Mouse (Mus musculus) intestine, embryonic 15.5 days (tissue): ENCODE data around the gene Hsh2d. TPM values are rescaled to one million over a fixed set of nuclear protein-coding genes. Genes with fewer than 3 reads are reported as not detected.

Experiments used
- ATAC-seq: fragments of 200-750 bp; cut with Nextera tagmentation; 2 replicates; pipeline ENCODE4 v1.8.0; 2017; ENCODE audit warnings: moderate TSS enrichment, moderate library complexity
- H3K27ac ChIP-seq: fragments of 300-500 bp; sonication (generic); 2 replicates; pipeline ENCODE4 v1.5.1; 2015; ENCODE audit warnings: mild to moderate bottlenecking, inconsistent platforms
- H3K27me3 ChIP-seq: fragments of 300-500 bp; sonication (generic); replicated peaks from 2 replicates; pipeline ENCODE4 v1.6.1; 2015; ENCODE audit warnings: inconsistent platforms
- H3K36me3 ChIP-seq: fragments of 300-500 bp; sonication (generic); 2 replicates; pipeline ENCODE4 v1.6.1; 2015; ENCODE audit warnings: inconsistent platforms
- H3K4me1 ChIP-seq: fragments of 300-500 bp; sonication (generic); replicated peaks from 2 replicates; pipeline ENCODE4 v1.6.1; 2015; ENCODE audit warnings: inconsistent platforms
- H3K4me2 ChIP-seq: fragments of 300-500 bp; sonication (generic); replicated peaks from 2 replicates; pipeline ENCODE4 v1.6.1; 2015; ENCODE audit warnings: mild to moderate bottlenecking, inconsistent platforms
- H3K4me3 ChIP-seq: fragments of 300-500 bp; sonication (generic); replicated peaks from 2 replicates; pipeline ENCODE4 v1.5.1; 2015; ENCODE audit warnings: inconsistent platforms
- H3K9ac ChIP-seq: fragments of 300-500 bp; sonication (generic); 2 replicates; pipeline ENCODE4 v1.6.1; 2015; ENCODE audit warnings: inconsistent platforms
- H3K9me3 ChIP-seq: fragments of 300-500 bp; sonication (generic); 2 replicates; pipeline ENCODE4 v1.6.1; 2016; ENCODE audit warnings: inconsistent platforms
- WGBS: fragments of 180-500 bp; shearing (Covaris S2); methylation state at CpG from one replicate; pipeline ENCODE4 v1.1.7; 2015; 5-methylcytosine and 5-hydroxymethylcytosine counted together
- polyA plus RNA-seq: library from polyadenylated mRNA; unstranded; fragments of >200 nt; fragmentation: Nextera tagmentation; extraction: Ambion mirVana; gene quantifications from 2 replicates; pipeline ENCODE4 v1.2.1, GENCODE M21; 2015

Hsh2d gene
- polyA plus RNA-seq, 1 experiment from 2014 or later: 1.5 TPM

DNA sequence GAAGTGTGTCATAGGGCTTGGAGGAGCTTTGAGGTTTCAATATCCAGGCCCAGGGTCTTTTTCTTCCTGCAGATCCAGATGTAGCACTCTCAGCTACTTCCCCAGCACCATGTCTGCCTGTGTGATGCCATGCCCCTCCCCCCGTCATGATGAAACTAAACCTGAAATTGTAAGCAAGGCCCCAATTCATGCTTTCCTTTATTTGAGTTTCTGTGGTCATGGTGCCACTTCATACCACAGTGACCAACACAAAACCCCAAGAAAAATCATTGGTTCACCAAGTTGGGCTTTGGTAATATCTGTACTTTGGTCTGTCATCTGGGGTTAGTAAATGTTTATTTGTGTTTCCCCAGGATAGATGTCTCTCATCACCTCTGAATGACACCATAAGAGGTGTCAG is 19.1 kb downstream of the Hsh2d start:
- ATAC-seq: no peak
- H3K27me3 ChIP-seq: 0 out of 2 replicates have a peak, but pooled peaks cover 2% of the 10 kb centered on the region
- no peaks in the 10 kb centered on the region for H3K36me3 ChIP-seq
- H3K9ac ChIP-seq: no peak overlapping the region
- no peak overlapping the region for H3K4me3 ChIP-seq
- H3K27ac ChIP-seq: no peak overlapping the region
- no peaks in the 10 kb centered on the region for H3K9me3 ChIP-seq
- no peak overlapping the region for H3K4me2 ChIP-seq
- 72% methylated on average over 1 of the region's 1 CpGs for WGBS
- no peaks in the 10 kb centered on the region for H3K4me1 ChIP-seq

DNA sequence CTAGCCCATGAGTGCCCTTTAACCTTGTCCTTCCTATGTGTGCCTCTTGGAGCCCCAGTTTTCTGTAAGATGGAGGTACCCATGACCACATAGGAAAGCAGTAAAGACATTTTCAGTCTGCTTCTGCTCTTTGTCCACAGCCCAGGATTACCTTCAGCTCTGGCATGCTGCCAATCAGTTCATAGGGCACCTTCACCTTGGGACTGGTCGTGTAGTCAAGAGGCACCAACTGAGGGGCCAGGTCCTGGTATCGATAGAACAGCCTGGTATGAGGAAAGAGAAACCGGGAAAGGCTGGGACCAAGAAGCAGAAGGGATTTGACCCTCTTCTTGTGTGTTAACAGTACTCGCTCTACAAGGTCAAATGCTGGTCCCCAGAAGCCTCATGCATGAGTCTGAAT is 20.8 kb downstream of the Hsh2d start:
- Histone ChIP-seq H3K4me1 (no peaks in the 10 kb centered on the region), H3K9me3 (no peaks in the 10 kb centered on the region), H3K27me3 (0 out of 2 replicates have a peak, but pooled peaks cover 2% of the 10 kb centered on the region), H3K4me2 (no peak overlapping the region), H3K9ac (no peak overlapping the region), H3K36me3 (no peaks in the 10 kb centered on the region), H3K4me3 (no peak overlapping the region), H3K27ac (no peak overlapping the region)
- 53% methylated on average over 4 of the region's 4 CpGs for WGBS
- ATAC-seq: peak; percentile 79

DNA sequence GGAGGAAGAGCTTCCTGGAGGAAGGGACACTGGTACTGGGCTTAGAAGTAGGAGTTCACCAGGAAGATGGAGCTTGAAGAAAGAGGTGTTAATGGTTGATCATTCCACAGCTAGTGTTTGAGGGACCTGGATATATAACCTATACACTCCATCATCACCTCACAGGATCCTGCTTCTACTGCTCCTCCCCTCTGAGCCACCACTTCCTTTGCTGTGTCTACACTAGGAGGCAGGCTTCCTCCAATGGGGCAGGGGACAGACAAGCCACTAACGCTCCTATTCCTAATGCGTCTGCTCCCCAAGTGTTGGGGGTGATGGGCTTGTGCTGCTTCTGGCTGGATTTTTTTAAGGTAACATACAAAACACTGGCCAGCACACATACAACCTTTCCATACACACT is 21.3 kb downstream of the Hsh2d start:
- peak; percentile 27; the same call in 1 of the 2 replicates for ATAC-seq
- Histone ChIP-seq H3K4me3 (no peak overlapping the region), H3K4me1 (no peaks in the 10 kb centered on the region), H3K4me2 (no peak overlapping the region), H3K36me3 (no peaks in the 10 kb centered on the region), H3K9me3 (no peaks in the 10 kb centered on the region), H3K9ac (no peak overlapping the region), H3K27ac (no peak overlapping the region), H3K27me3 (0 out of 2 replicates have a peak, but pooled peaks cover 2% of the 10 kb centered on the region)
- 67% methylated on average over 2 of the region's 2 CpGs for WGBS

DNA sequence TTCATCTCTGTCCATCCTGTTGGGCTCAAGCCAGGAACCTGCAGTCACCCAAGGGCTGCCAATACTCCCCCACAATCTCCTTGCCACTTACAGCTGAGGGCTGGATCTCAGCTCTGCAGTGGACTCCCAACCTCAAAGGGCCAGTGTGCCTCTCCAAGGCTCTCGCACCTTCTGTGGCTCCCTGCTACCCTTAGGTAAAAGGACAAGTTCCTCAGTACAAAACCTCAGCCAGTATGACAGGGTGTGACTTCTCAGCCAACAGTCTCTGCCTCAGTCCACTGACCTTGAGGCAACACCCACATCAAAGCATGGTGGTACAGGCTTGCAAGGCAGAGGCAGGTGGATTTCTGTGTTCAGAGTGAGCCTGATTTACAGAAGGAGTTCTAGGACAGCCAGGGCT is 22.4 kb downstream of the Hsh2d start:
- no peak overlapping the region for H3K4me2 ChIP-seq
- no peaks in the 10 kb centered on the region for H3K36me3 ChIP-seq
- H3K4me3 ChIP-seq: no peak overlapping the region
- H3K9ac ChIP-seq: no peak overlapping the region
- 68% methylated on average over 1 of the region's 1 CpGs for WGBS
- no peaks in the 10 kb centered on the region for H3K4me1 ChIP-seq
- no peak overlapping the region for H3K27ac ChIP-seq
- 0 out of 2 replicates have a peak, but pooled peaks cover 2% of the 10 kb centered on the region for H3K27me3 ChIP-seq
- ATAC-seq: no peak
- no peaks in the 10 kb centered on the region for H3K9me3 ChIP-seq

DNA sequence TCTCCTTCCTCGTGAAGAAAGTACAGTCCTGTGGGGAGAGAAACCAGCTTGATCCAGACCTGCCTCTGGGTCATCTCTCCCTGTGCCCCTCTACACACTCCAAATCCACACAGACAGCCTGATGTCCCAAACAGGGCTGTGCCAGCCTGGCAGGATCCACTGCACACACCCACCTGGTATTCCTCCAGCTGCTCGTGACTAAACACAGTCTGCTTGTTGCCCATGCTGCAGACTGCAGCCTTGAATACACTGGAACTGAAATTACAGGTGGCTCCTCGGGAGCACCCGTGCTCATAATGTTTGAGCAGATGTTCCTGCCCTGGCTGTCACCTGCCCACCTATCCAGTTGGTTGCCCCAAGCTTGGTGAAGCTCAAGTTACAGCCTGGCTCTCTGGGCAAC is 23.3 kb downstream of the Hsh2d start, which contains the start of gene Cib3:
TSS of gene Cib3 (minus strand) at position 87 of the 400 bp plus-strand sequence.
- no peaks in the 10 kb centered on the region for H3K36me3 ChIP-seq
- no peaks in the 10 kb centered on the region for H3K4me1 ChIP-seq
- H3K27me3 ChIP-seq: 0 out of 2 replicates have a peak, but pooled peaks cover 2% of the 10 kb centered on the region
- no peak within 1 kb of the TSS for H3K27ac ChIP-seq
- H3K4me2 ChIP-seq: no peak within 1 kb of the TSS
- H3K9me3 ChIP-seq: no peaks in the 10 kb centered on the region
- no peak for ATAC-seq
- WGBS: 57% methylated on average over 4 of the region's 4 CpGs
- H3K9ac ChIP-seq: no peak within 1 kb of the TSS
- H3K4me3 ChIP-seq: no peak within 1 kb of the TSS

DNA sequence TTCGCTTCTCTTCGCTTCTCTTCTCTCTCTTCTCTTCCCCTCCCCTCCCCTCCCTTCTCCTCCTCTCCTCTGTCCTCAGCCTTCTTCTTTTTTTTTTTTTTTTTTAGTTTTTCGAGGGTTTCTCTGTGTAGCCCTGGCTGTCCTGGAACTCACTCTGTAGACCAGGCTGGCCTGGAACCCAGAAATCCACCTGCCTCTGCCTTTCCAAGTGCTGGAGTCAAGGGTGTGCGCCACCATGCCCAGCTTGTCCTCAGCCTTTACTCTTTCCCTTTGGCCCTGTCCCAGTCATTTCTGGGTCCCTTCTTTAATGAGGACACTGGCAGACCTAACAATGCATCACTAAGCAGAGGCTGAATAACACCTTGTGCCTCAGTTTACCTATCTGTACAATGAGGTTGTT is 24.1 kb downstream of the Hsh2d start, which contains the start of gene Gm11034:
TSS of gene Gm11034 (minus strand) at position 101 of the 400 bp plus-strand sequence.
- H3K4me3 ChIP-seq: no peak within 1 kb of the TSS
- 0 out of 2 replicates have a peak, but pooled peaks cover 2% of the 10 kb centered on the region for H3K27me3 ChIP-seq
- H3K4me1 ChIP-seq: no peaks in the 10 kb centered on the region
- ATAC-seq: no peak
- no peak within 1 kb of the TSS for H3K4me2 ChIP-seq
- H3K9ac ChIP-seq: no peak within 1 kb of the TSS
- H3K36me3 ChIP-seq: no peaks in the 10 kb centered on the region
- 71% methylated on average over 4 of the region's 4 CpGs for whole genome bisulfite sequencing
- H3K9me3 ChIP-seq: no peaks in the 10 kb centered on the region
- no peak within 1 kb of the TSS for H3K27ac ChIP-seq

DNA sequence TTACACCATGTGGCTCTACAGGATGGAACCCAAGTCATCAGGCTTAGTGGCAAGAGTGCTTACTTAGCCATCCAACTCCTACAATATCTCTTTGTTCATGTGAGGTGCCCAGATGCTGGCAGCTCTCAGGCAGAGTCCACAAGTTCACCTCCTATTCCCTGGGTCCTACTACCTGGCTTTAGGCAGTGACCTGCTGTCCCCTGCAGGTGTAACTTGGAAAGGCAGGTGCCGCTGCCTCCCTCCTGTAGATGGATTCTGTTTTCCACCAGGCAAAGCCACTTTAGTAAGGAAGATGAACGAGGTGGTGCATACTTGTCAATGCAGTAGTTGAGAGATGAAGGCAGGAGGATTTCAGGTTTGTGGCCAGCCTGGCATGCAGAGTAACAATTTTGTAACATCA is 25.6 kb downstream of the Hsh2d start:
- Histone ChIP-seq H3K9ac (no peak overlapping the region), H3K4me1 (no peaks in the 10 kb centered on the region), H3K36me3 (no peaks in the 10 kb centered on the region), H3K27ac (no peak overlapping the region), H3K9me3 (no peaks in the 10 kb centered on the region), H3K4me3 (no peak overlapping the region), H3K27me3 (0 out of 2 replicates have a peak, but pooled peaks cover 2% of the 10 kb centered on the region), H3K4me2 (no peak overlapping the region)
- ATAC-seq: no peak
- 47% methylated on average over 2 of the region's 2 CpGs for WGBS

DNA sequence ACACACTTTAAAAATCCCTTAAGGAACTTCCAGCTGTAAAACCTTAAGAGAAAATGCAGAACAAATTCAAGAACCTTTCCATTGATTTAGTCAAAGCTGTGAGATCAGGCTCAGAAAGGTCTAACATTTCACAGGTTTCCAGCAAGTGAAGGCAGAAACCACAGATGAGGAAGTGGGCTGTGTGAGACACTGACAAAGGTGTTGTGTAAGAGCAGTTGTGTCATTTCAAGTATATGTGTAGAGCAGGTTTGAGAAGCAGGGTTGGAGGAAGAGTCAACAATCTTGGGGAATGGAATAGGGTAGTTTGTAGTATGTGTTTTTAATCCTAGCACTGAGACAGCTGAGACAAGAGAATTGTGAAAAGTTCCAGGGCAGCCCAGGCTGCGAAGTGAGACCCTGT is 26.4 kb downstream of the Hsh2d start:
- H3K27me3 ChIP-seq: 0 out of 2 replicates have a peak, but pooled peaks cover 2% of the 10 kb centered on the region
- H3K9me3 ChIP-seq: no peaks in the 10 kb centered on the region
- H3K4me3 ChIP-seq: no peak overlapping the region
- WGBS: 48% methylated on average over 1 of the region's 1 CpGs
- no peak overlapping the region for H3K9ac ChIP-seq
- no peak overlapping the region for H3K27ac ChIP-seq
- H3K4me1 ChIP-seq: peaks cover 7% of the 10 kb centered on the region; the same call in 1 of the 2 replicates
- no peak for ATAC-seq
- H3K36me3 ChIP-seq: no peaks in the 10 kb centered on the region
- no peak overlapping the region for H3K4me2 ChIP-seq

DNA sequence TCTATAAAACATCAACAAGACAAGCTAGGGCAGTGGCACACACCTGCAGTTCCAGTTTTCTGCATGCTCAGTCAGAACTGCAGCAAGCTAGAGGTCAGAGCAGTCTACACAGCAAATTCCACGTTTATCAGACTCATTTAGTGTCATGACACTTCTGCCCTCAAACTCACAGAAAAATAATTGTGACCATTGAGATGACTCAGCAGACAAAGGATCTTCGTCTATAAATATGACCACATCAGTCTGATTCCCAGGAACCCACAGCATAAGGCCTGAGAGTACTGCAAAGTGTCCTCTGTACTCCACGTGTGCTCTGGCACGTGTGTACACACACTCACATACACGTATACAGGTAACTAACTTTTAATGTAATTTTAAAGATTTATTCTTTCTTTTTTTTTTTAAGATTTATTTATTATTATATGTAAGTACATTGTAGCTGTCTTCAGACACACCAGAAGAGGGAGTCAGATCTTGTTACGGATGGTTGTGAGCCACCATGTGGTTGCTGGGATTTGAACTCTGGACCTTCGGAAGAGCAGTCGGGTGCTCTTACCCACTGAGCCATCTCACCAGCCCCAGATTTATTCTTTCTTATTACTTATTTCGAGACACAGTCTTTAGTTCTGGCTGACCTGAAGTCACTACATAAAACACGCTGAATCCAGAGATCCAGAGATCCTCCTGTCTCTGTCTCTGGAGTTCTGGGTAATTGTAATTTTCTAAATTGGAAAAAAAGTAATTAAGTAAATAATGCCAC is 29.5 kb downstream of the Hsh2d start:
- H3K36me3 ChIP-seq: peaks cover 25% of the 10 kb centered on the region
- 79% methylated on average over 10 of the region's 10 CpGs for WGBS
- no peaks in the 10 kb centered on the region for H3K9me3 ChIP-seq
- peaks cover 11% of the 10 kb centered on the region; the same call in 1 of the 2 replicates for H3K4me1 ChIP-seq
- no peaks in the 10 kb centered on the region for H3K27me3 ChIP-seq
- peak overlapping the region; percentile 70 for H3K4me2 ChIP-seq
- no peak overlapping the region for H3K9ac ChIP-seq
- no peak overlapping the region for H3K27ac ChIP-seq
- peak; percentile 9; the same call in 1 of the 2 replicates for ATAC-seq
- peak overlapping the region; percentile 74; the same call in 1 of the 2 replicates for H3K4me3 ChIP-seq

DNA sequence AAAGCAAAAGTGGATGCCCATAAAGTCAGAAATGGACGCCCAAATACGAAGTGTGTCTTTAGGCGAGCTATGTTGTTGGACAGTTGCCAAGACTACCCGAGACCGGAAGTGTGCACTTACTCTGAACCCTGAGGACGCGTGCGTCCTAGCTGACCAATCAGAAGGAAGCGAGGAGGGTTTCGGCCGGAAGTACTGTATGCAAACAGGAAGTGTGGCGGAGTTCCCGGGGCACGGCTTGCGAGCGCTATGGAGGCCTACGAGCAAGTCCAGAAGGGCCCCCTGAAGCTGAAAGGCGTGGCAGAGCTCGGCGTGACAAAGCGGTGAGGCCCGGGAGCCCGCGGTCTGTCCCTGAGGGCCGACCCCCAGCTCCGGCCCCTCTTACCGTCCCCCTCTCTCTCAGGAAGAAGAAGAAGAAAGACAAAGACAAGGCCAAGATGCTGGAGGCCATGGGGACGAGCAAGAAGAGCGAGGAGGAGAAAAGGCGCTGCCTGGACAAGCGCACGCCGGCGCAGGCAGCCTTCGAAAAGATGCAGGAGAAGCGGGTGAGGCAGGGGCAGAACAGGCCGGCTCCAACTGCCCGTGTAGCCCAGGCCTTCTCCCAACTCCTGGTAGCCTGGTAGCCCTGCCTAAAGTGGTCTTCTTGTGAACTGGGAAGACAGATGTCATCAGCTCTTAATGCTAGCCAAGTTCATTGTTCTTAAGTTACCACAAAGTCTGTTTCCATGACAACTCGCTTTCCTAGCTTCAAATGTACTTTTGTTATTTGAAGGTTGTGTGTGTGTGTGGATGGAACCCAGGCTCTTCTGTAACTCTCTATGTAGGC is 30.3 kb downstream of the Hsh2d start, which contains the start of gene Fam32a:
TSS of gene Fam32a (plus strand) at position 190 of the 823 bp plus-strand sequence.
- Histone ChIP-seq H3K27me3 (no peaks in the 10 kb centered on the region), H3K36me3 (peaks cover 29% of the 10 kb centered on the region), H3K9ac (peak within 1 kb of the TSS; percentile 73), H3K4me3 (peak within 1 kb of the TSS; percentile 74), H3K9me3 (no peaks in the 10 kb centered on the region), H3K27ac (peak within 1 kb of the TSS; percentile 79), H3K4me2 (peak within 1 kb of the TSS; percentile 70), H3K4me1 (peaks cover 11% of the 10 kb centered on the region; the same call in 1 of the 2 replicates)
- 11% methylated on average over 39 of the region's 39 CpGs for WGBS
- peak; percentile 99 for ATAC-seq

DNA sequence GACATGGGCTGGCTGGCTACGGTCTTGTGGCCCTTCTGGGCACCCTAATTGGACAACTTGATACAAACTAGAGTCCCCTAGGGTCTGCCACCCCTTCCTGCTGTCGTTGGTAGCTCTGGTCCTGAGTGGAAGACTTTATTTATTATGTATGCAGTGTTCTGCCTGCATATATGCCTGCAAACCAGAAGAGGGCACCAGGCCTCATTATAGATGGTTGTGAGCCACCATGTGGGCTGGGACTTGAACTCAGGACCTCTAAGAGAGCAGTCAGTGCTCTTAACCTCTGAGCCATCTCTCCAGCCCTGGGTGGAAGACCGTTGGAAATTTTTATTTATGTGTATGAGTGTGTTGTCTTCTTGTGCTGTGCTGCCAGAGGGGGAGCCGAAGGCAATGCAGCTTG is 31.3 kb downstream of the Hsh2d start:
- peaks cover 29% of the 10 kb centered on the region for H3K36me3 ChIP-seq
- WGBS: 83% methylated on average over 4 of the region's 4 CpGs

DNA sequence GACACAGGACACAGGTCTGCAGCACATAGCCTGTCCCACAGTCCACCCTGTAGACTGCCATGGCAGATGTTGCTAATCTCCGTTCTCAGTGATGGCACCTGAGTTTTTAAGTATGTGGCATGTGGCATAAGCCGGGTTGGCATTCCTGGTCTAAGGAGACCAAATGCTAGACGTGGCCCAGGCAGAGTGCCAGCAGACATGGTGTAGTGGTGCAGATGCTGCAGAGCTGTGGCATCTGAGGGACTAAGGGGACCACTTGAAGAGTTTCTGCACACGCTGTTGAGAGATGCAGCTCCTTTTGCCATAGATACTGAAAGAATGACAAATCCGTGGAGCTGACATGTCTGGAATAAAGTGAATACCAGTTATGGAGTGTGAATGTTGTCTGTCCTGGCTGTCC is 33.2 kb downstream of the Hsh2d start:
- Histone ChIP-seq H3K4me3 (no peak overlapping the region), H3K27ac (no peak overlapping the region), H3K4me2 (no peak overlapping the region), H3K4me1 (peaks cover 11% of the 10 kb centered on the region; the same call in 1 of the 2 replicates), H3K36me3 (peaks cover 29% of the 10 kb centered on the region), H3K27me3 (no peaks in the 10 kb centered on the region), H3K9ac (no peak overlapping the region), H3K9me3 (no peaks in the 10 kb centered on the region)
- ATAC-seq: no peak
- WGBS: 88% methylated on average over 5 of the region's 5 CpGs

More for the DNA sequence above, 31.3 kb downstream of the Hsh2d start:
- Histone ChIP-seq H3K4me3 (peak overlapping the region; percentile 74), H3K9ac (no peak overlapping the region), H3K27ac (no peak overlapping the region), H3K4me2 (peak overlapping the region; percentile 70), H3K9me3 (no peaks in the 10 kb centered on the region), H3K4me1 (peaks cover 11% of the 10 kb centered on the region; the same call in 1 of the 2 replicates), H3K27me3 (no peaks in the 10 kb centered on the region)
- ATAC-seq: no peak
